Mouse (Mus musculus) ovary, adult 18-20 months (tissue): ENCODE measurements at regions not wholly inside any gene's neighbourhood (a gene's known extent, or its start where the extent isn't known, plus 50 kb on each side); places are given as distances from the start of the nearest gene placed in this dataset.
"Not testable (repeated sequence)": the region's sequence is repeated elsewhere in the genome, so short reads cannot be mapped to it uniquely, and the experiment has no call there.

Source experiments
- DNase-seq: peaks from one replicate; pipeline ENCODE4 v3.0.0; 2022; ENCODE audit warnings: low spot score, mixed read lengths

DNA sequence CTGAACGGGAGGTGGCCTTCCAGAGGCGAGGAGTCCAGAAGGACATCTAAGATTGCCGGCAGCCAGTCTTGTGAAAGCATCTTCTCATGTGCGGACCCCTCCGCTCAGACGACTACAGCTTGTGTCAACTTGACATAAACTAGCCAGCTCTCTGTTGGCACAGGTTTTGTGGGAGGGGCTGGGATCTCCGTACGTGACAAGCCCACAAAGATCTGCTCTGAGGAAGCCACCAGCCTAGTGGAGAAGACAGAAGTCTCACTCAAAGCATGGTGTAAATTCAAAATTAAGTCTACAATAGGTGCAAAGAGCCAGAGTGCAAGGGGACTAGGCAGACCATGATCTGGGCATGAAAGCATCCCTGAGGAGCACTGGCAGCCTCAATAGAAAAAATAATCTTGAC is 128.4 kb upstream of the Slc38a2 start:
- DNase-seq: no peak

DNA sequence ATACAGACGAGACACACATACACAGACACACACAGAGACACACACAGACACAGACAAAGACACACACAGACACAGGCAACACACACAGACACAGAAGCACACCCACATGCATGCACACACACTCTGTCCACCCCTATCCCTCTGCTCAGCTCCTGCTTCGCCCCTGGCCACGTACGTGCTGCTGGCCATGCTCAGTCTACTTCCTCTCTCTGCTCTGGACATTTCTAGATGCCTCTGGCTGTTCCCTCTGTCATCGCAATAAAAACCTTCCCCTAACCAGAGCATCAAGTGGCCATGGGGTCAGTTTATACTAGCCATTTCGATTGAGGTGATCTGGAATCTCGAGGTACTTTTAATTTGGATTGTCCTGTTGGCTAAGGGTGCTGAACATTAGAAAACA is 118.9 kb upstream of the Slc38a2 start:
- no peak for DNase-seq

DNA sequence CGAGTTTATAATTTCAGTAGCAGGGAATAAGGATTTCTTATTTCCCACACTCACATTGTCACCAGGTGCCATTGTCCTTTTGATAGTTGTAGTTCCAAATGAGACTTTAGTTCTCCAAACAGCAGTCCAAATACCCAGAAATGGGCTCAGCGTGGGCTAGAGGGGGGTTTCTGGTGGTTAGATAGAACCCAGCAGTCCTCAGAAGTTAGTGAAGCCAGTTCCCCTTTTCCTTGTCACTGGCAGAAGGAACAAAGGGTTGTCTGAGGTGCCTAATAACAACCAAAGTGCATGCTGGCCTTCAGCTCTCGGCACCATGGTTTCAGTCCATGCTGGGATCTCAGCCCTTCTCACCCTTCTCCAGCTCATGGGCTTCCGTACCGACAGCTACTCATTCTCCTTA is 118.1 kb upstream of the Slc38a2 start:
- DNase-seq: no peak

DNA sequence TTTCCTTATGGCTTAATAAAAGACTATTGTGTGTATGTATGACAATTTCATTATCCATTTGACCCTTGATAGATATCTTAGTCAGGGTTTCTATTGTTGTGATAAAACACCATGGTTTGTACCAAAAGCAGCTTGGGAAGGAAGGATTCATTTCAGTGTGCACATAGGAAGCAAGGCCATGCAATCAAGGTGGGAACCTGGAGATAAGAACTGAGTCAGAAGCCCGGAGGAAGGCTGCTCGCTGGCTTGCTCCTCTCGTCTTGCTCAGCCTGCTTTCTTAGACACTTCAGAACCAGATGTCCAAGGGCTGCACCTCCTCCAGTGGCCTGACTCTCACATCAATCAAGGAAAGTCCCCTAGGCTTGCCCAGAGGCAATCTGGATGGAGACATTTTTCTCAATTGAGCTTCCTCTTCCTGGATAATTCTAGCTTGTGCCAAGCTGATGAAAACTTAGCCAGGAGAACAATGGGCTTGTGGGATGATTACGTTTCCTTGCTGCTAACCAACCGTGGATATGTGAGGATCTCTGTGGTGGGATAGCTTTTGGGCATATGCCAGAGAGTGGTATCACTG is 117.6 kb upstream of the Slc38a2 start:
- no peak for DNase-seq

DNA sequence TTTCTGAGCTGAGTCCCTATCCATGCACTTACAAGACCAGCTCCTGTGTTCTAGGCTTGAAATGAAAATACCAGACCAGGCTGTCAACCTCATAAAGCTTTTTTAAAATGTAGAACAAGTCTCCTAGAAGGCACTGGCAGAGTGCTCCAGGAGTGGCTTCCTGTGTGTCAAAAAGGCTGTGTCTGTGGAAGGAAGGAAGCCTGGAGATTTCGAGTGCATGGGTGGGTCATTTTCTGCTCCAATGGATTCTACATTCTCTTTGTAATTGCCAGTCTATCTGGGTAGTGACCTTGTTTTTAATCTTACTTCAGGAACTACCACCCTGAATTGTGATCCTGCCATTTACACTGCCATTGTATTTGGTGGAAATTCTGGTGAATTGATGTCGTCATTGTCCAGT is 113.9 kb upstream of the Slc38a2 start:
- no peak for DNase-seq

DNA sequence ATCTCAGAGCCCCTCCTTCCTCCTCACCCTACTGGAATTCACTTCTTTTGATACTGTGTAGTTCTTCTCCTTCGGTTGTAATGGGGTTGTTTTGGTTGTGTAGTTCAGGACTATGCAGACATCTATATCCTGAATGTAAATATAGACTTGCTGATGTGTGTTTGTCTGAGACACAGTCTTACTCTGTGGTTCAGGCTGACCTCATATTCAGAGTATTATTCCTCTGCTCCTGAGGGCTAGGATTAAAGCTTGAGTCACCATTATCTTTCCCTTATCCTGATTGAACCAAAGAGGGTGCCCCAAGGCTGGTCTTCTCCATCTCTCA is 103.2 kb upstream of the Slc38a2 start:
- no peak for DNase-seq

DNA sequence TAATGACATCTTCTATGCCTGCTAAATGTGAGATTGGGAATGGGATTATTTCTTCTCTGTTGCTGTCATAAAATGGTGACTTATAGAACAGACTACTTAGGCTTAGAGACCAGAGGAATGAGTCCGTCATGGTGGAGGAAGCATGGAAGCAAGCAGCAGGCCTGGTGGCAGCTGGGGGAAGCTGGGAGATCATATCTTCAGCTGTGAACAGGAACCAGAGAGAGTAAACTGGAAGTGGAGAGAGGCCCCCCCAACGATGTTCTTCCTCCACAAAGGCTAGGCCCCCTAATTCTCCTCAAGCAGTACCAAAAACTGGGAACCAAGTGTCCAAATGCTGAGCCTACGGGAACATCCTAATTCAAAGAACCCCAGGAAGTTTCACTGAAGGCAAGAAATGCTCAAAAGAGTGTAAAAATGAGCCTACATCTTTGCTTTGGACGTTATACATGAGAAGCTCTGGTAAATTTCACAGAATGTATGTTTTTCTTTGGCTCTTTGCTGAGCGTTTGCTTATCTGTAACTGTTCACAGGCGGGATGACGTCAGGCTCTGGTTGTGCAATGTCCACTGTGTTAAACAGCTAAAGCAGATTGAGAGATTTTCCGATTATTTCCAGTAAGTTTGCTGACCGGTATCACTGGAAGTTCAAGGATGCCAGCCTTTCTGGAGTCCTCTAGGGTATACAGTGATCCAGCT is 102.7 kb upstream of the Slc38a2 start:
- peak; percentile 68 for DNase-seq

DNA sequence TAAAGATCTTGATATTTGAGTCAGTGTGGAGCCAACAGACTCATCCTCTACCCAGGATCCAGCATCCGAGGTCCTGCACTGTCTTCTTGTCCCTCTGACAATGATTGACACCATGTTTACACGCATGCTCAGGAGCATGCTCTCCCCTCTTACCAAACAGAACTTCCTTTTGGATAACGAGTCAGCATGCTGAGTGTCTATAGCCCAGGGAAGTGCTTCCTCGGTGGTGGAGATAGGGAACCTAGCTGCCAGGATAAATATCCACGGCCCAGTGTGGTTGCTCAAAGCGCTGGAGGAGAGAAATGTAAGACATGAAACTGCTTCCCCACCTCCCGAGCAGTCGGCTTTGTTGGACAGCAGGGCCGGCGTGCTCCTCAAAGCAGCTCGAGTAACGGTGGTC is 99.7 kb upstream of the Slc38a2 start:
- DNase-seq: no peak

DNA sequence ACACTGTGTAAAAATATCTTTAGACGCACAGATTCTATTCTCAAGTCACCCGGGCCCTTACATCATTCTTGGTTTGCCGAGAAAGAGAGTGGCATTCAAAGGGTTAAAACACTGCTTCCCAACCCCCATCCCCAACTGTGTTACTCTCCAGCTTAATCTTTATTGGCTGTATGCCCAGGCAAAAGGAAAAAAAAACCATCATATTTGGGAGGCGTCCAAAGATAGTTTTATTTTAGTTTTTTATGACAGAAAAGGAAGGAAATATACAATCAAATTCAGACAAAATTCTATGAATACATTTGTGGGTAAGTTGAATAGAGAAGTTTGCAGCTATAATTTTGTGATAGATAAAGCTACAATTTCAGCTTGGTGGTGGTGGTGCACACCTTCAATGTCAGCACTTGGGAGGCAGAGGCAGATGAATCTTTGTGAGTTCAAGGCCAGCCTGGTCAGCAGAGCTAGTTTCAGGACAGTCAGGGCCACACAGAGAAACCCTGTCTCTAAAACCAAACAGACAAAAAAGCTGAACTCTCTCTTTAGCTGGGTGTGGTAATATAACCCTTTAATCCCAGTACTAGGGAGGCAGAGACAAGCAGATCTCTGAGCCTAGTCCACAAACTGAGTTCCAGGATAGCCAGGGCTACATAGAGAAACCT is 98.2 kb upstream of the Slc38a2 start:
- DNase-seq: no peak

DNA sequence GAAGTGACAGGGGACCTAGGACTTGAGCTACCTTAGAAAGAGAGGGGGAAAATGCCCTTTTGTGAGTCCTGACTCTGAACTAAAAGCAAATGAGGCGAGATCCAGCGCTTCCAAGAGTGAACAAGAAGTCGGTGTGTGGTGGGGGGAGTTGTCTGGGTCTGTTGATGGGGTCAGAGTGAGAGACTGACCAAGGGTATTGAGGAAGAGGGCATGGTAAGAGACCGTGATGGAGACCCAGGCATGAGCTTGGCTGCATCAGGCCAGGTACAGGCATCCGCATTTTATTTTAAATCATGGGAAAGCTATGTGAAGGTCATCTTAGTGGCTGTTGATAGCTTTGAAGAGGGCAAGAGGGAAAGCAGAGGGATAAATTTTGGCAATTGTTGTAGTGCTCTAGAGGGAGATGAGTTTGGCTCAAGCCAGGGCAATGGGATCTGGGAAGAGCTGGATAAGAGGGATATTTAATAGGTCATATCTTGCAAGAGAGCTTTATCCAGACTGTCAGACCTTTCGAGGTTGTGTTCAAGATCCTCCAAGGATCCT is 94.7 kb upstream of the Slc38a2 start:
- no peak for DNase-seq

DNA sequence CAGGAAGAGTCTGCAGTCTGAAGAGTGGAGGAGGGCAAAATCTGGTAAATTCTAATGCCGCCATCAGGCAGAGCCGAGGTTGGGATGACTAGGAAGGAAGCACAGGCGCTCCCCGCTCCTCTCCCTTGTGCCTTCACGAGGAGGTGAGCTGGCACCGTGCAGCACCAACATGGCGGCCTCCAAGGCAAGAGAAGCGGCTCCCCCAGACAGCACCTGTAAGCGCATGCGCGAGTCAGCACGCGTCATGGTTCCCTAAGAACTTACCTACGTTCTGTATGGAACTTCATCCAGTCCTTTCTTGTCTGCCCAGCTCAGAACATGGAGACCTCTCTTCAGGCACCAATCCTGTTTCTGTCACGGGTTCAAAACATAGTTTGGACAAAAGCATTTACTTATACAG is 93.7 kb upstream of the Slc38a2 start:
- no peak for DNase-seq

DNA sequence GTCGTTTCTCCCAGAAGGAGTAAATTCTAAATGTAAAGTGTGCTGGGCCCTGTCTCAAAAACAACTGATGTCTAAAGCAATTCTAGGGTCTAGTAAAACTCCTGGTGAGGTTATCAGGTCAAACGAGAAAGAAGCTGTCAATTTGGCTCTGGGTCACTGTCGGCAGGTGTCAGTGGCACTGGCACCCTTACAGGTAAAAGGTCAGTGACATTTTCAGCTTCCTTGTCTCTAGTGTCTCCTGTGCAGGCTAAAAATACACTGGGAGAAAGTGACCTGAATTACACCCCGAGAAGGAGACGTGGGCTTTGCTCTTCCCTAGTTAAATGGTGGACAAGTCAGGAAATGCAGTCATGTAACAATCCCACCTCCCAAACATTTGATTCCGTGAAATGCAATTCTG is 91.8 kb upstream of the Slc38a2 start:
- DNase-seq: no peak

DNA sequence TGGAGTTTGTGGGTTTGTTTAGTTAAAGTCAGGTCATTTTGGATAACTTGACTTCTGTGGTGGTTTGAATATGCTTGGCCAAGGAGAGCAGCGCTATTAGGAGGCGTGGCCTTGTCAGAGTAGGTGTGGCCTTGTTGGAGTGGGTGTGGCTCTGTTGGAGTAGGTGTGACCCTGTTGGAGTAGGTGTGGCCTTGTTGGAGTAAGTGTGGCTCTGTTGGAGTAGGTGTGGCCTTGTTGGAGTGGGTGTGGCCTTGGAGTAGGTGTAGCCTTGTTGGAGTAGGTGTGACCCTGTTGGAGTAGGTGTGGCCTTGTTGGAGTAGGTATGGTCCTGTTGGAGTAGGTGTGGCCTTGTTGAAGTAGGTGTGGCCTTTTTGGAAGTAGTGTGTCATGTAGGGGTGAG is 88.4 kb upstream of the Slc38a2 start:
- DNase-seq: not testable (repeated sequence)

DNA sequence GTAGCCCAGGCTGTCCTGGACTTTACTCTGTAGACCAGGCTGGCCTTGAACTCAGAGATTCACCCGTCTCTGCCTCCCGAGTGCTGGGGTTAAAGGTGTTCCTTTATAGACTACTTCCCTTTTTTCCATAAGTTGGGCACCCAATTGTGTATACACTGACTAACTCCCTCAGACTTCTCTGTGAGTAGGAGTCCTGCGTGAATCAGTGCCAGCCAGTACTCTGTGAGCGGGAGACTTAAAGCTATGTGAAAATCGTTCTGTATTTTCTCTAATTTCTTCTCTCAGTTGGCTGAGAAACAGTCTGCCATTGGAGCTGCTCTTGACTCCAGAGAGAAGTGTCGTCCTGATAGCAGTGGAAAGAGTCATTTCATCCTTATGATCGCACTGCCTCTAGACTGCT is 85.0 kb upstream of the Slc38a2 start:
- DNase-seq: no peak

DNA sequence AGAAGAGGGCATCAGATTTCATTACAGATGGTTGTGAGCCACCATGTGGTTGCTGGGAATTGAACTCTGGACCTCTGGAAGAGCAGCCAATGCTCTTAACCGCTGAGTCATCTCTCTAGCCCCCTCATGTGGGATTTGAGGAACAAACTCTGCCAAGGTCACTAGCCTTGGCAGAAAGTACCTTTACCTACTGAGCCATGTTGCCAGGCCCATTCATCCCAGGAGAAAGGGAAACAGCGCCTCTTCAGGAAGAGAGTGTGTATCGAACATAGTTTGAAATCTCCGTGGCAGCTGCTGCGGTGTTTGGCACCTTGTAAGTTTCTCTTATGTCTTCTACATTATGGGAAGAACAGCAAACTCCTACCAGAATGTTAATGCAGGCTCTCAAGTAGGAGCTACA is 82.0 kb upstream of the Slc38a2 start:
- DNase-seq: no peak

DNA sequence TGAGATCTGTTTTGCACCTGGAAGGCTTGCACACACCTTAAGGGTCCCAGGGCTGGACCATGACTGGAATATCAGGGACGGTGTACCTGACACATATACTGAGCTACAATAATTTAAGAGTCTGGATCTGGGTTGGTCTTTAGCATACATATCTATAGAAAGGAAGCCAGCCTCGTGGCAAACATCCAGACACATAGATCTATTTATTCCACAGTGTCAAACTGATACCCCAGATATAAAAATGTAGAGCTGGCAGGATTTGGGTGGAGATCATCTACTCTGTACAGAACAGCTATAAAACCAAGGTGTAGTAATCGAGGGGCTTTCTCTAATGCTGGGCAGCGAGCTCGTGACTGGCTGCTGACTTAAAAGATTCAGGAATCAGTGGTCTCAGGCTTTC is 81.1 kb upstream of the Slc38a2 start:
- no peak for DNase-seq

DNA sequence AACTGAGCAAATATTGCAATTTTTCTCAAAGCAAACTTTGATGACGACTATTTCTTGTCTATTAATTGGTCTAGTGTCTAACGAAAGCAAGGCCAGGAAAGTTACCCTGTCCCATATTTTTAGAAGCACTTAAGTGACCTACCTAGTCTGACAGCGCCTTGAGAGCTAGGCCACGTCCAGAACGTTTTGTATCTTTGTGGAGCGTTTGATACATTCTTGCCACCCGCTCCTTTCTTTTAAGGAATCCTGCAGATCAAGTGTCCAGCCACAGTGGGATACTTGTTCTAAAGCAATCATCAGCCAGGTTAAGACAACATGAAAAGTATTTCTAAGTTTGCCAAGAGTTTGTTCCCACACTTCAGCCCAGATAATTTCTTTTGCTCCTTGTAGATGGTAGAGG is 79.8 kb upstream of the Slc38a2 start:
- DNase-seq: no peak

DNA sequence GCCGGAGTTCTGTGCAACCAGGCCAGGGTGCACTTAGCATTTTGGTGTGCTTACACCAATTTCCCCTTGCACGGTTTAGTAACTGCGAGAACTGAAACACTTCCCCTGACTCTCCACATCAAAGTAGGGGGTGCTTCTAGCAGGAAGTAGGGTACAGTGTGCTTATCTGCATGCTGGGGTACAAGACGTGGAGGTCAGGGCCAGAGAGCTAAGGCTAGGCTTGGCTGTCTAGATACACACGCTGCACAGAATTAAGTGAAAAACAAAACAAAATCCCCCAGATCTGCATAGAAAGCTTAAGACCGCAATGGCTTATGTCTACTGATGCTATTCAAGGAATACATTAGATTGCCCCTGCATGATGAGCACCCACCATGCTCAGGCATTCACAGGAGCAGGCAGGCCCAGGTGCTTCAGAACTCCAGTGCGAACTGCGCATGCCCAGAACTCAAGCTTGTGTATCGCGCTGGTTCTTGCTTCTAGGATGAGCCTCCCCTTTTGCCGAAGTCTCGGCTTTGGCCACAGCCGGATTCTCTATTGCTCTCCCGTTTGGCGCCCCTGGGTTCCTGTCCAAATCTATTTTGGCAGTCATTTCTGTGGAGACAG is 78.9 kb upstream of the Slc38a2 start:
- no peak for DNase-seq

DNA sequence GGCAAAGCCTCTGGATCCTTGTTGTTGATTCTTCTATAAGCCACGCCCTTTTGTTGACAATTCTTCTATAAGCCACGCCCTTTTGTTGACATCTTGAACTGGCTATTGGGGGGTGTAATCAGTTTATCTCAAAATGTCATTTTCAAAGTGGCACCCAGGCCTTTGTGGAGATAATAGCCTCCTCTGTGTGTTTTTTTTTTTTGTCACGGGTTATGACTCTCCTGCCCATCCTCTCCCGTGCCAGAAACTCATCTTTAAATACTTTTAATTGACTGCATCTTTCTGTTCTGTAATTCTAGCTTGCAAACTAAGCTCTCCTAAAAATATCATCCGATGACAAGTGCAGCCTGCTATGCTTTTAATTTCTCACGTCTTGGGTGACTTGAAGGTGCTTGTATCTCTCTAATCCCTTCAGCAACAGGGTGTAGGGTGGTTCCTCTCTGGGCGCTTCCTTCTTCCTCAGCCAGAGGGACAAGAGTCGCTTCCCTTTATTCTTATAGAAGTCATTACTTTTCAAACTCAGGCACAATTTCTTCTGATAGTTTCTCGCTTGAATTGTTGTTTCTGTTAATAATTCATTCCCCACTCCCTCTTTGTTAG is 77.0 kb upstream of the Slc38a2 start:
- no peak for DNase-seq

DNA sequence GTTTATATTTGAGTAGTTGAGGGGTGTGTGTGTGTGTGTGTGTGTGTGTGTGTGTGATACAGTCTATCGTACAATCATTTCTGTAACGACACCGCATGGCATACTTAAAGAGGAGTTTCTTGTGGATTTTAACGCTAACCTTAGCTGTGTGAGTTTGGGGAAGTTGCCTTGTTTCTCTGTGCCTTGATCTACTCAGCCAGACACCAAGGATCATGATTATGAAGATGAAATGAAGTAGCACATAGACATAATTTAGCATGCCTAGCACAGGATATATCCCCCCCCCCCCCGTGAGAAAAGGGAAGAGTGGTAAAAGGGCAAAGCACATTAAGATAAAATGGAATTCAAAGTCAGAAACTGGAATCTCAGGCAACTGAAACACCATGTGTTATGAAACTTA is 75.6 kb upstream of the Slc38a2 start:
- DNase-seq: no peak

DNA sequence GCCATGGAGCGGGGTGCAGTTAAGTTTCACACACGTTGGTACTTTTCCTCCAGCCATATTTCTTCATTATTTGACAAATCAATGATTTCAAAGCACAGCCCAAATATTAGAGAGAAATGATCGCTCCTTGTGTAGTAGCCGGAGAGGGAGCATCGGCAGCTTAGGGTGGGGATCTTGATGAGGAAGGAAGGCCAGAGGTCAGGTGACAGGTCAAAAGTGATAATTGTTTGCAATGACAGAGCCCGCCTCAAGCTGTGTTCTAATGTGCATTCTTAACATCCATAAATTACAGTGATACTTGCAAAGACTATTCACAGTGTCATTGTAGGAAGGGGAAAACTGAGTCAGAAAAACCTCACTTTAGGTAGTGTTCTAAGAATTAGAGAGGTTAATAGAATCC is 75.1 kb upstream of the Slc38a2 start:
- DNase-seq: no peak

DNA sequence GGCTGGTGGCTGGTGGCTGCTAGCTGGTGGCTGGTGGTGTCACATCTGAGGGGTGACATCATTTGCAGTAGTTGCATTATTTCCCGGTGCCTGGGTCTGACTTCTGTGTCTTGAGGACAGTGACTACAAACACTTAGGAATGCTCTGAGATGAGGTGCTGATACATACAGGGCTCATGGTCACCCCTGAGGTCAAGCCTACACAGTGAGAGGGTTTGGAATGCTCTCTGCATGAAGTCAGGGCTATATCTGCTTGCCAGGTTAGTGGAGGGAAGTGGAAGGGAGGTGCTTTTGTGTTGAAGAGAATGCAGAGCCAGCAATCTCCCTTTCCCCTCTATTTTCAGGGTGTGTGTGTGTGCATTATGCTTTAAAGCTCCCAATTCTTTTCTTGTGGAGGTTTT is 74.1 kb upstream of the Slc38a2 start:
- no peak for DNase-seq

DNA sequence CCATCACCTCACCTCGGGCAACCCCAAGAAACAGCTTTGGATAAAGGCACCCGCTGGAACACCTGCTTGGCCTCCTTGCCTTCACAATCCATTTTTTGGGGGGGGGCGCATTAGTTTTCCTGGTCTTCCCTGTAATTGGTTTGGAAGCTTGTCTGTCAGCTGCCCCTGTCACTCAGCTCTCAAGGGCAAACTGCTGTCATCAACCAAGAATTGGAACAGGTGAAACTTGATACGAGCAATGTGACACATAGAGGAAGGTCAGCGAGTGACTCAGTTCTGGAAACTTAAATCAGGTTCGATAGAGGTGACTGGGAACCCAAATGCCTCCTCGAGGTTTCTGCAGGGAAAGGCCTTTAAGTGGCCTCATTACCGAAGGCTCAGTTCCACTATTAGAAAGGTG is 73.2 kb upstream of the Slc38a2 start:
- DNase-seq: no peak
